Mouse (Mus musculus) limb, embryonic 11.5 days (tissue): ENCODE data around the gene Gm525. TPM values are rescaled to one million over a fixed set of nuclear protein-coding genes. Genes with fewer than 3 reads are reported as not detected.
A peak's percentile ranks its signal among the peaks of the same experiment; 100 is the strongest.
"Not testable (repeated sequence)": the region's sequence is repeated elsewhere in the genome, so short reads cannot be mapped to it uniquely, and the experiment has no call there.

ENCODE experiments used
- ATAC-seq: fragments of 200-750 bp; cut with Nextera tagmentation; 2 replicates; pipeline ENCODE4 v1.8.0; 2017; ENCODE audit warnings: low read depth; ENCODE audit not compliant: insufficient number of reproducible peaks, low FRiP score, low TSS enrichment
- DNase-seq: peaks from one replicate; pipeline ENCODE4 v3.0.0-alpha.2; 2015; ENCODE audit warnings: low spot score
- H3K27ac ChIP-seq: fragments of 300-500 bp; sonication (generic); replicated peaks from 2 replicates; pipeline ENCODE4 v1.5.1; 2014; ENCODE audit warnings: low read depth, mild to moderate bottlenecking, low read length
- H3K27me3 ChIP-seq: fragments of 300-500 bp; sonication (generic); 2 replicates; pipeline ENCODE4 v1.6.1; 2014; ENCODE audit warnings: mild to moderate bottlenecking, low read length, mixed read lengths; ENCODE audit not compliant: control insufficient read depth, insufficient read depth
- H3K36me3 ChIP-seq: fragments of 300-500 bp; sonication (generic); 2 replicates; pipeline ENCODE4 v1.6.1; 2014; ENCODE audit warnings: mild to moderate bottlenecking, low read length, moderate library complexity, mixed read lengths; ENCODE audit not compliant: control insufficient read depth, insufficient read depth
- H3K4me1 ChIP-seq: fragments of 300-500 bp; sonication (generic); 2 replicates; pipeline ENCODE4 v1.6.1; 2014; ENCODE audit warnings: low read length, mixed read lengths; ENCODE audit not compliant: control insufficient read depth, insufficient read depth
- H3K4me2 ChIP-seq: fragments of 300-500 bp; sonication (generic); 2 replicates; pipeline ENCODE4 v1.6.1; 2014; ENCODE audit warnings: low read depth, mild to moderate bottlenecking, moderate library complexity; ENCODE audit not compliant: severe bottlenecking
- H3K4me3 ChIP-seq: fragments of 300-500 bp; sonication (generic); 2 replicates; pipeline ENCODE4 v1.5.1; 2014; ENCODE audit warnings: low read depth, low read length
- H3K9ac ChIP-seq: fragments of 300-500 bp; sonication (generic); 2 replicates; pipeline ENCODE4 v1.6.1; 2014; ENCODE audit warnings: mild to moderate bottlenecking, low read length
- H3K9me3 ChIP-seq: fragments of 300-500 bp; sonication (generic); 2 replicates; pipeline ENCODE4 v1.6.1; 2016; ENCODE audit warnings: low read length; ENCODE audit not compliant: control insufficient read depth
- WGBS: fragments of 180-500 bp; shearing (Covaris S2); extraction: QIAGEN DNeasy Blood & Tissue Kit; methylation state at CpG from one replicate; pipeline ENCODE4 v1.1.7; 2014; 5-methylcytosine and 5-hydroxymethylcytosine counted together
- polyA plus RNA-seq: library from polyadenylated mRNA; unstranded; fragments of >200 nt; fragmentation: Nextera tagmentation; extraction: Ambion mirVana; gene quantifications from 2 replicates; pipeline ENCODE4 v1.2.1, GENCODE M21; 2014

Gene Gm525
- polyA plus RNA-seq, 1 experiment from 2014 or later: not detected

GRCm38 (mm10) chr11:89090359-89090758 lies 16.7 kb downstream of the Gm525 start:
- ATAC-seq, H3K36me3 ChIP-seq, DNase-seq, H3K4me3 ChIP-seq, H3K4me2 ChIP-seq, H3K4me1 ChIP-seq, H3K9ac ChIP-seq, H3K27me3 ChIP-seq, H3K27ac ChIP-seq, H3K9me3 ChIP-seq: not testable (repeated sequence)
- WGBS: 92% methylated on average over 7 of the region's 7 CpGs

- Histone ChIP-seq H3K4me2 (no peak overlapping the region), H3K9ac (no peak overlapping the region), H3K27ac (no peak overlapping the region), H3K9me3 (no peaks in the 10 kb centered on the region; the same call in 1 of the 2 replicates), H3K36me3 (no peaks in the 10 kb centered on the region), H3K27me3 (no peaks in the 10 kb centered on the region), H3K4me1 (no peaks in the 10 kb centered on the region), H3K4me3 (no peak overlapping the region)
- DNase-seq: no peak
- 85% methylated on average over 9 of the region's 9 CpGs for WGBS
- ATAC-seq: no peak
Observed at GRCm38 (mm10) chr11:89092714-89093113, 19.1 kb downstream of the Gm525 start.

GRCm38 (mm10) chr11:89095306-89095705 lies 21.7 kb downstream of the Gm525 start:
- Histone ChIP-seq H3K4me2 (no peak overlapping the region), H3K4me1 (no peaks in the 10 kb centered on the region), H3K4me3 (no peak overlapping the region), H3K9ac (no peak overlapping the region), H3K27ac (no peak overlapping the region), H3K9me3 (no peaks in the 10 kb centered on the region; the same call in 1 of the 2 replicates), H3K27me3 (no peaks in the 10 kb centered on the region), H3K36me3 (no peaks in the 10 kb centered on the region)
- WGBS: 90% methylated on average over 3 of the region's 3 CpGs
- DNase-seq (no peak), ATAC-seq (no peak)

GRCm38 (mm10) chr11:89097292-89097691 lies 23.7 kb downstream of the Gm525 start:
- not testable (repeated sequence) for H3K4me3 ChIP-seq, H3K9me3 ChIP-seq, H3K27me3 ChIP-seq, H3K4me2 ChIP-seq, DNase-seq, H3K4me1 ChIP-seq, H3K9ac ChIP-seq, H3K27ac ChIP-seq, H3K36me3 ChIP-seq, ATAC-seq
- WGBS: 90% methylated on average over 10 of the region's 10 CpGs

GRCm38 (mm10) chr11:89098083-89098835 lies 24.6 kb downstream of the Gm525 start:
- DNase-seq (no peak), ATAC-seq (no peak)
- no peak overlapping the region for H3K4me3 ChIP-seq
- H3K36me3 ChIP-seq: no peaks in the 10 kb centered on the region
- H3K27ac ChIP-seq: no peak overlapping the region
- H3K27me3 ChIP-seq: 0 out of 2 replicates have a peak, but pooled peaks cover 2% of the 10 kb centered on the region
- no peak overlapping the region for H3K9ac ChIP-seq
- H3K4me2 ChIP-seq: no peak overlapping the region
- no peaks in the 10 kb centered on the region; the same call in 1 of the 2 replicates for H3K9me3 ChIP-seq
- no peaks in the 10 kb centered on the region for H3K4me1 ChIP-seq
- 87% methylated on average over 17 of the region's 17 CpGs for WGBS

GRCm38 (mm10) chr11:89098930-89099329 lies 25.3 kb downstream of the Gm525 start:
- no peak overlapping the region for H3K4me2 ChIP-seq
- H3K27ac ChIP-seq: no peak overlapping the region
- DNase-seq (no peak), ATAC-seq (no peak)
- H3K4me1 ChIP-seq: no peaks in the 10 kb centered on the region
- WGBS: 60% methylated on average over 6 of the region's 6 CpGs
- H3K4me3 ChIP-seq: no peak overlapping the region
- 0 out of 2 replicates have a peak, but pooled peaks cover 2% of the 10 kb centered on the region for H3K27me3 ChIP-seq
- H3K9ac ChIP-seq: no peak overlapping the region
- no peaks in the 10 kb centered on the region for H3K36me3 ChIP-seq
- H3K9me3 ChIP-seq: no peaks in the 10 kb centered on the region; the same call in 1 of the 2 replicates

GRCm38 (mm10) chr11:89100403-89100802 lies 26.8 kb downstream of the Gm525 start:
- H3K9ac ChIP-seq: no peak overlapping the region
- DNase-seq: peak; percentile 88
- H3K4me1 ChIP-seq: no peaks in the 10 kb centered on the region
- H3K4me3 ChIP-seq: no peak overlapping the region
- H3K27ac ChIP-seq: no peak overlapping the region
- H3K9me3 ChIP-seq: no peaks in the 10 kb centered on the region
- H3K27me3 ChIP-seq: 0 out of 2 replicates have a peak, but pooled peaks cover 2% of the 10 kb centered on the region
- WGBS: 2% methylated on average over 9 of the region's 9 CpGs
- peak overlapping the region; percentile 24; the same call in 1 of the 2 replicates for H3K4me2 ChIP-seq
- H3K36me3 ChIP-seq: no peaks in the 10 kb centered on the region
- peak; percentile 64; the same call in 1 of the 2 replicates for ATAC-seq

GRCm38 (mm10) chr11:89100826-89101321 lies 27.2 kb downstream of the Gm525 start:
- no peaks in the 10 kb centered on the region for H3K36me3 ChIP-seq
- H3K9ac ChIP-seq: no peak overlapping the region
- 52% methylated on average over 17 of the region's 17 CpGs for WGBS
- DNase-seq (no peak), ATAC-seq (no peak)
- H3K4me1 ChIP-seq: no peaks in the 10 kb centered on the region
- H3K4me3 ChIP-seq: no peak overlapping the region
- H3K4me2 ChIP-seq: peak overlapping the region; percentile 24
- 0 out of 2 replicates have a peak, but pooled peaks cover 2% of the 10 kb centered on the region for H3K27me3 ChIP-seq
- no peak overlapping the region for H3K27ac ChIP-seq
- no peaks in the 10 kb centered on the region for H3K9me3 ChIP-seq
